Mouse (Mus musculus) cerebellum, adult 2 months (tissue): Measurements from ENCODE around the gene Cfap299.

Source experiments
- CTCF ChIP-seq: fragments of 200-500 bp; IDR thresholded peaks from 2 replicates; pipeline ENCODE4 v1.5.1; 2011; ENCODE audit warnings: low read depth, mild to moderate bottlenecking, control low read depth, low read length, moderate library complexity, borderline replicate concordance; ENCODE audit not compliant: insufficient read depth
- POLR2A ChIP-seq: fragments of 200-500 bp; IDR thresholded peaks from 2 replicates; pipeline ENCODE4 v1.6.1; 2011; ENCODE audit warnings: low read length, control low read depth, borderline replicate concordance; ENCODE audit not compliant: insufficient read depth

DNA sequence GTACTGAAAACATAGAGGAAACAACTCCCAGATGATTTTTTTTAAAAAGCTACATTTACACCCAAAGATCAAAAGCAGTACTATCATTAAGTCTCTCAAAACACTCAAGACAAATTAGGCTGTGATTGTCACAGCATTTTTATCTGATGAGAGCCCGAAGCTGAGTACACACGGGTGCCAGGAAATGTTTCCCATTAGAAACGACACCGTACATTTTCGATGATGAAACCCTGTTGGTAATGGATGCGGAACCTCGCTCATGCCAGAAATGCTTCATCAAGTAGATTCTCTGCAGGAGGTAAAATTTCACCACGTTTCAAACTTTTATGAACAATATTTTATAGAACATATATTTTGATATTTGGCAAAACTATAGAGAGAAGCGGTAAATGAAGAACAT is 233.7 kb downstream of the Cfap299 start:
- TF ChIP-seq CTCF, result no peak
- TF ChIP-seq POLR2A, result no peak
